Mouse (Mus musculus) lung, embryonic 15.5 days (tissue): ENCODE data around the gene Fam208b. TPM values are rescaled to one million over a fixed set of nuclear protein-coding genes. Genes with fewer than 3 reads are reported as not detected.
"Not testable (repeated sequence)": the region's sequence is repeated elsewhere in the genome, so short reads cannot be mapped to it uniquely, and the experiment has no call there.

ENCODE experiments used
- ATAC-seq: fragments of 200-750 bp; cut with Nextera tagmentation; 2 replicates; pipeline ENCODE4 v1.8.0; 2017; ENCODE audit warnings: moderate number of reproducible peaks, borderline replicate concordance; ENCODE audit not compliant: low FRiP score, low TSS enrichment; ENCODE audit errors: extremely low read depth
- H3K27ac ChIP-seq: fragments of 300-500 bp; sonication (generic); 2 replicates; pipeline ENCODE4 v1.5.1; 2015; ENCODE audit warnings: moderate library complexity, mild to moderate bottlenecking, inconsistent platforms
- H3K27me3 ChIP-seq: fragments of 300-500 bp; sonication (generic); 2 replicates; pipeline ENCODE4 v1.6.1; 2015; ENCODE audit warnings: inconsistent platforms
- H3K36me3 ChIP-seq: fragments of 300-500 bp; sonication (generic); 2 replicates; pipeline ENCODE4 v1.6.1; 2015; ENCODE audit warnings: inconsistent platforms
- H3K4me1 ChIP-seq: fragments of 300-500 bp; sonication (generic); 2 replicates; pipeline ENCODE4 v1.6.1; 2015; ENCODE audit warnings: inconsistent platforms
- H3K4me2 ChIP-seq: fragments of 300-500 bp; sonication (generic); 2 replicates; pipeline ENCODE4 v1.6.1; 2015; ENCODE audit warnings: inconsistent platforms, mild to moderate bottlenecking, moderate library complexity
- H3K4me3 ChIP-seq: fragments of 300-500 bp; sonication (generic); 2 replicates; pipeline ENCODE4 v1.5.1; 2015; ENCODE audit warnings: mild to moderate bottlenecking, inconsistent platforms
- H3K9ac ChIP-seq: fragments of 300-500 bp; sonication (generic); 2 replicates; pipeline ENCODE4 v1.6.1; 2015; ENCODE audit warnings: inconsistent platforms
- H3K9me3 ChIP-seq: fragments of 300-500 bp; sonication (generic); 2 replicates; pipeline ENCODE4 v1.6.1; 2016; ENCODE audit warnings: inconsistent platforms
- WGBS: fragments of 180-500 bp; shearing (Covaris S2); methylation state at CpG from one replicate; pipeline ENCODE4 v1.1.7; 2015; 5-methylcytosine and 5-hydroxymethylcytosine counted together
- polyA plus RNA-seq: library from polyadenylated mRNA; unstranded; fragments of >200 nt; fragmentation: Nextera tagmentation; extraction: Ambion mirVana; gene quantifications from 2 replicates; pipeline ENCODE4 v1.2.1, GENCODE M21; 2015

Fam208b gene
- polyA plus RNA-seq, 1 experiment from 2014 or later, result 14.4 TPM

DNA sequence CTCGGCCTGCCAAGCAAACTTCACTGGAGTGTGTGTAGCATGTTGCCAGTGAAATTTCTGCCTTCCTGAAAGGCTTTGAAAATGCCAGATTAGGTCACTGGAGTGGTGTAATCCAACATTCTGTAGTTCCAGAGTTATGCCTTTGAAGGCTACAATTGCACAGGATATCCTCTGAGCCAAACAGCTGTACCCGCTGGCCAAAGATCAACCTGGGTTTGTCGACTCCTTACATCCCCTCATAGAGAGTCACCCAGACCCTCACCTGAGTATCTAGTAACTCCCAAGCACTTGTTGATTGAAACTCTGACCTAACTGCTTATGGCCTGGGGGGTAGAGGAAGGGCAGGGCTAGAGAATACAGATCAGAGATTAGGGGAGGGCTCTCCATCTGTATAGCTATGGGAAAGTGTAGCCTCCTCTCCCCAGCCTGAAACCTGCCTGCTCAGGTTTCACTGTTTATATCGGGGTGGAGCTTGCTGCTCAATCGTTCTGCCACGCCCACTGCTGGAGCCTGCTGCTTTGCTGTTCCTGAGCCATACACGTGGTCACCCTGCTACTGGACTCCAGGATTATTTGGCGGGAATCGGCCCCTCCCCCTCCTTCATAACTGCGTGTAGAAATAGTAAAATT lies 79.1 kb downstream of the Fam208b start:
- WGBS, result 48% methylated on average over 10 of the region's 10 CpGs
- no peak overlapping the region for H3K4me2 ChIP-seq
- ATAC-seq, result no peak

DNA sequence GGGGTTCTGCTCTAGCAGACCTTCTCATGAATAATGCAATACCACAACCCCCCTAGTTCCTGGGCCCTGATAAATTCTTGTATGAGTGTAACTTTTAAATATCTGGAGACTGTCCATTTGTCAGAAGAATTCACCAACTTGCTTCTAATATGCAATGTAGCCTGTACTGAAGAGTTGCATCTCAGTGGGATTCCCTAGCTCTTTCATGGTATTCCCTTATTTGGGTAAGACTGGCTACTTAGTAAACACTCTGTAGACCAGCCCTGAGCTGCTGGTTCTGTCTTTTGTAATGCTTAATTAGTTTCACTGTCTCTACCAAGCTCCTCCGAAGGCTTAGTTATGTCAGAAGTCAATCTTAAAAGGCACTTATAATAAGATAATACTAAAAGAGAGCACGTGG lies 79.7 kb downstream of the Fam208b start:
- H3K9ac ChIP-seq, H3K4me1 ChIP-seq, H3K27ac ChIP-seq, ATAC-seq, H3K4me2 ChIP-seq, H3K9me3 ChIP-seq, H3K36me3 ChIP-seq, H3K4me3 ChIP-seq, H3K27me3 ChIP-seq: not testable (repeated sequence)
- 81% methylated on average over 2 of the region's 2 CpGs for WGBS

More for the DNA sequence above, 79.1 kb downstream of the Fam208b start:
- Histone ChIP-seq H3K4me1 (peaks cover 2% of the 10 kb centered on the region), H3K4me3 (no peak overlapping the region), H3K36me3 (no peaks in the 10 kb centered on the region), H3K9me3 (no peaks in the 10 kb centered on the region), H3K27ac (no peak overlapping the region), H3K9ac (no peak overlapping the region), H3K27me3 (no peaks in the 10 kb centered on the region)

DNA sequence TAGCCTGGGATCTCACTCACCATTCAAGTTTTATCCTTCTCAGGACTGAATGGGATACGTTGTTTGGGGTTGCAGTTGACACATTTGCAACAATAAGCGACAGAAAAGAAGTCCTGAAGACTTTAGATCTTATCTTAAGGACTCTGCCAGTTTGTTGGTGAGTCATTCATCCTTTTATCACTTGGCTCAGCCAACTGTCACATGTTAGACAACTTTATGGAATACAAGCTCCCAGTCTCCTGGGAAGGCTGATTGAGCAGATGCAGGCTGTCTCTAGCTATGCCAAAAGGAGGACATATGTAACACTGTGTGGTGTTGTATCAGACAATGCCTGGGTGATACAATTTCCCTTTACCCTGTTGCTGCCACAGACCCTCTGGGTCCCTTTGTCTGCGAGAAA lies 80.5 kb downstream of the Fam208b start:
- H3K27me3 ChIP-seq, result no peaks in the 10 kb centered on the region
- H3K4me3 ChIP-seq, result no peak overlapping the region
- no peak overlapping the region for H3K27ac ChIP-seq
- no peaks in the 10 kb centered on the region for H3K36me3 ChIP-seq
- no peaks in the 10 kb centered on the region for H3K4me1 ChIP-seq
- 45% methylated on average over 3 of the region's 3 CpGs for WGBS
- no peaks in the 10 kb centered on the region for H3K9me3 ChIP-seq
- no peak for ATAC-seq
- H3K9ac ChIP-seq, result no peak overlapping the region
- H3K4me2 ChIP-seq, result no peak overlapping the region

DNA sequence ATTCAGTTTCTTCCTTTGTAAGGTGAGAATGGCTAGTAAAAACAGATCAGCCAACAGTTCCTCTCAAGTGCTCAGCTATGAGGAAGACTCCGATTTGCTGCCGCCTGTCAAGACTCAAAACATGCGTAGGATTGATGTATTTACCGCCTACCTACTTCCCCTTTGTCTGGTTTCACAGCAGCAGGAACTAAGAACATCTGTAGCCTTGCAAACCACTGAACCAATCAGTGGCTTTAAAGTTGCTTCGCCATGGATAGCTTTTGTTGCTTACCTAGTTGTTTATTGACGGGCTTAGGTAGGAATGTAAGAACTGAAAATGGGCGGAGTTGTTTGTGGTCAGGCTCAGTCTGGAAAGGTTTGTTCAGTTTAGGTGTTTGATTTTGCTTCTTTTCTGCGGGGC lies 84.6 kb downstream of the Fam208b start:
- no peak overlapping the region for H3K27ac ChIP-seq
- ATAC-seq, result no peak
- no peak overlapping the region for H3K4me2 ChIP-seq
- H3K4me1 ChIP-seq, result no peaks in the 10 kb centered on the region; the same call in 1 of the 2 replicates
- H3K4me3 ChIP-seq, result no peak overlapping the region
- WGBS, result 72% methylated on average over 8 of the region's 8 CpGs
- no peaks in the 10 kb centered on the region for H3K27me3 ChIP-seq
- no peaks in the 10 kb centered on the region for H3K36me3 ChIP-seq
- H3K9ac ChIP-seq, result no peak overlapping the region
- no peaks in the 10 kb centered on the region for H3K9me3 ChIP-seq

DNA sequence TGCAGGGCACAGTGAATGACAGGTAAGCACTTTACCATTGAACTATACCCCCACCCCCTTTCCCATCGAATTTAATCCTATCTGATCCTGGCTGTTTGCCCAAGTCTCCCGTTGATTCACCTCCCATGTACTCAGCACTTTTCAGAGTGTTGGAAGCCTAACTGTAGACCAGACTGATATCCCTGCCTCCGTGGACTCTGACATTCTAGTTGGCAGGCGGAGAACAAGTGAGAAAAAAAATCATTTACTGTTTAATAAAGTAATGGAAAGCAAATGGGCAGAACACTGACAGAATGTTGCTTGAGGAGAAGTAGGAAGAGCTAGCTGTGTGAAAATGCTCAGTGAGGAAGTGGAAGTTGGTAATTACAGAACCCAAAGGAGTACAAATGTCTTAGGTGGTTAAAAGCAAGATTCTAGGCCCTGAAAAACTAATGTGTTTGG lies 85.3 kb downstream of the Fam208b start:
- H3K27ac ChIP-seq, result no peak overlapping the region

DNA sequence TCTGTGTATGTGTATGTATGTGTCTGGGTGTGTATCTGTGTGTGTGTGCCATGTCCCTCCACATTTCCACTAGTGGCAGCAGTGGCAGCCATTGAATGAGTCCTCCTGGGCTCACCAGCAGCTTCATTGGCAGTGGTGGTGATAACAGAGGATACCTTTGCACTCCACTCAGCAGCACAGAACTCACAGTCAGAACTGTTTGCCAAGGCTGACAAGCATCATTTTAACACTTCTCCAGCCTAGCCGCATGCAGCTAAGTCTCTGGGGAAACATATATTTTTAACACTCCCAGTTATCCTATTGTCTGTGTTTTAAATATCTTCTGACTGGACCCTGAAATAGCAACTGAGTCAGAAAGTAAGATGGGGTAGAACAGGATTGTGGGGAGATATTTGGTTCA lies 87.0 kb downstream of the Fam208b start:
- Histone ChIP-seq H3K4me3 (no peak overlapping the region), H3K4me2 (no peak overlapping the region), H3K36me3 (no peaks in the 10 kb centered on the region), H3K4me1 (no peaks in the 10 kb centered on the region; the same call in 1 of the 2 replicates), H3K9ac (no peak overlapping the region), H3K27me3 (no peaks in the 10 kb centered on the region), H3K27ac (no peak overlapping the region), H3K9me3 (no peaks in the 10 kb centered on the region)
- ATAC-seq, result no peak
- WGBS, result 60% methylated on average over 1 of the region's 1 CpGs

More for the DNA sequence above, 85.3 kb downstream of the Fam208b start:
- Histone ChIP-seq H3K36me3 (no peaks in the 10 kb centered on the region), H3K9me3 (no peaks in the 10 kb centered on the region), H3K27me3 (no peaks in the 10 kb centered on the region), H3K4me2 (no peak overlapping the region), H3K9ac (no peak overlapping the region), H3K4me3 (no peak overlapping the region), H3K4me1 (no peaks in the 10 kb centered on the region; the same call in 1 of the 2 replicates)
- WGBS, result 42% methylated on average over 4 of the region's 4 CpGs
- no peak for ATAC-seq

DNA sequence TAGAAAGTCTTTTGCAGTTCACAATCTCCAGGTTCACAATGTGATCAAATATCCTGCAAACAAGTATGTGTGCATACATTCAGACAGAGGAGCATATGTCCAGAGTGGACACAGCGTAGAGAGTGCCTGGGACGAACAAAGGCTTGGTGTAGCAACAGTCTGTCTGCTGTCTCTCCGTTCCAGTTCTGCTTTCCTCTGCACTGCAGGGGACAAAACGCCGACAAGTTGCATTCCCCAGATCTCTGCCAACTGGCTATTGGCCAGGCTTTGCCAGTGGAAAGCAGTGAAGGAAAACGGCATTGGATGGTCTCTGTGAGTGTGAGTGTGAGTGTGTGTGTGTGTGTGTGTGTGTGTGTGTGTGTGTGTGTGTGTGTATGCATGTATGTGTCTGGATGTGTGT lies 87.4 kb downstream of the Fam208b start:
- Histone ChIP-seq H3K4me1 (no peaks in the 10 kb centered on the region; the same call in 1 of the 2 replicates), H3K27me3 (no peaks in the 10 kb centered on the region), H3K4me2 (0 out of 2 replicates have a peak overlapping the region, but pooled peaks have one; percentile 2), H3K27ac (no peak overlapping the region), H3K36me3 (no peaks in the 10 kb centered on the region), H3K9ac (no peak overlapping the region), H3K4me3 (no peak overlapping the region), H3K9me3 (no peaks in the 10 kb centered on the region)
- no peak for ATAC-seq
- WGBS, result 23% methylated on average over 6 of the region's 6 CpGs

DNA sequence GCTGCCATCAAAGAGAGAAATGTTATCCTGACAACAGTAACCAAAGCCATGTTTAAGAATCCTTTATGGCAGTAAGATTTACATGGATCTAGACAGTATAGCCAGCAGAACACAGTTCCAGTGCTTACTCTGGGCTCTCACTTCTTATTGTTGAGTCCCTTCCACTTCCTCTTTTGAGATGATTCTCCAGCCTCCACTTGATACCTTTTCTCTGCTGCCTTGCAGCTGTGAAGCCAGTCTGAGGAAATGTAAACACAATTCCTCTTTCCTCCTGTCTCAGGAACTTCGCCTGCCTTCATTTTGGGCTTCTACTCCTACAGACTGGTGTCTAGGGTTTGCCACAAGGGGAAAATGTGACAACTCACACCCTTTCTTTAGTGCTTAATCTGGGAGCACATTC lies 90.9 kb downstream of the Fam208b start:
- not testable (repeated sequence) for ATAC-seq, H3K4me2 ChIP-seq, H3K27me3 ChIP-seq, H3K4me3 ChIP-seq, H3K36me3 ChIP-seq, H3K9me3 ChIP-seq, H3K9ac ChIP-seq, H3K4me1 ChIP-seq, H3K27ac ChIP-seq
- 6% methylated on average over 1 of the region's 1 CpGs for WGBS

DNA sequence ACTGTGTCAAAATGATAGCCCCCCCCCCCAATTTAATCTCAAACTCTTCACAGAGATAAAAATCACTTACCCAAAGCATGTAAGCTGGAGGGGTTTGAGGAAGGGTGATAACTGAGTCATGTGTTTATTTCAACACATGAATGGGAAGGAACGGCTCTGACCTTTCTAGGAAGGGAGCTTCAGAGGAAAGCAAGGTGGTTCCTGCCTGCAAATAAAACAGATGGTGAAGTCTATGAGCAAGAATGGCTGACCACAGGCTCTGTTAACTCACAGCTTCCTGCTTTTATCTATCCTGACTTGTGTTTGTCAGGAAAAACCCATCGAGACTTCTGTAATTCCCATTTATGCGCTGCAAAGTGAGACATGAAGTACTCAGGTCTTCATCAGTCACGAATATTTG lies 91.6 kb downstream of the Fam208b start:
- not testable (repeated sequence) for H3K9ac ChIP-seq, H3K36me3 ChIP-seq, H3K4me1 ChIP-seq, H3K4me3 ChIP-seq, H3K27ac ChIP-seq, H3K4me2 ChIP-seq, H3K27me3 ChIP-seq, ATAC-seq, H3K9me3 ChIP-seq
- WGBS, result 57% methylated on average over 3 of the region's 4 CpGs

Other genes starting within 250 kb of the Fam208b start
- 439 and 440 TPM in 2 replicates for gene Gdi2, start 73.0 kb downstream of the Fam208b start, polyA plus RNA-seq
- 10.0 and 11.6 TPM in 2 replicates for gene Asb13, start 22.9 kb upstream of the Fam208b start, polyA plus RNA-seq
- 0.10 TPM in 1 of 2 replicates, not detected in the other for gene Calml3, start 193.2 kb upstream of the Fam208b start, polyA plus RNA-seq
- not detected in 2 replicates for gene Calm4, start 226.6 kb upstream of the Fam208b start, polyA plus RNA-seq
- gene Calm5, start 243.1 kb upstream of the Fam208b start, polyA plus RNA-seq, result not detected in 2 replicates